Mouse (Mus musculus) limb, embryonic 14.5 days (tissue): ENCODE results near the gene Exoc2. TPM values are rescaled to one million over a fixed set of nuclear protein-coding genes. Genes with fewer than 3 reads are reported as not detected.

Experiments
- ATAC-seq: fragments of 200-750 bp; cut with Nextera tagmentation; 2 replicates; pipeline ENCODE4 v1.8.0; 2017; ENCODE audit warnings: low read depth, moderate number of reproducible peaks, moderate TSS enrichment; ENCODE audit not compliant: low FRiP score
- DNase-seq: peaks from one replicate; pipeline ENCODE4 v3.0.0-alpha.2; 2015; ENCODE audit warnings: low spot score
- H3K27ac ChIP-seq: fragments of 300-500 bp; sonication (generic); replicated peaks from 2 replicates; pipeline ENCODE4 v1.5.1; 2014; ENCODE audit warnings: low read depth, mild to moderate bottlenecking, low read length, moderate library complexity, mixed read lengths
- H3K27me3 ChIP-seq: fragments of 300-500 bp; sonication (generic); 2 replicates; pipeline ENCODE4 v1.6.1; 2014; ENCODE audit warnings: low read length, mixed read lengths; ENCODE audit not compliant: control insufficient read depth, insufficient read depth
- H3K36me3 ChIP-seq: fragments of 300-500 bp; sonication (generic); 2 replicates; pipeline ENCODE4 v1.6.1; 2014; ENCODE audit warnings: mild to moderate bottlenecking, low read length, moderate library complexity, mixed read lengths; ENCODE audit not compliant: control insufficient read depth, insufficient read depth
- H3K4me1 ChIP-seq: fragments of 300-500 bp; sonication (generic); 2 replicates; pipeline ENCODE4 v1.6.1; 2014; ENCODE audit warnings: antibody characterized with exemption, low read length, mixed read lengths; ENCODE audit not compliant: control insufficient read depth, insufficient read depth
- H3K4me2 ChIP-seq: fragments of 300-500 bp; sonication (generic); replicated peaks from 2 replicates; pipeline ENCODE4 v1.6.1; 2014; ENCODE audit warnings: low read depth, mild to moderate bottlenecking, low read length, moderate library complexity; ENCODE audit not compliant: severe bottlenecking
- H3K4me3 ChIP-seq: fragments of 300-500 bp; sonication (generic); replicated peaks from 2 replicates; pipeline ENCODE4 v1.5.1; 2014; ENCODE audit warnings: low read length
- H3K9ac ChIP-seq: fragments of 300-500 bp; sonication (generic); 2 replicates; pipeline ENCODE4 v1.6.1; 2014; ENCODE audit warnings: mild to moderate bottlenecking, low read depth, low read length, moderate library complexity; ENCODE audit not compliant: severe bottlenecking
- H3K9me3 ChIP-seq: fragments of 300-500 bp; sonication (generic); 2 replicates; pipeline ENCODE4 v1.6.1; 2016; ENCODE audit warnings: low read length; ENCODE audit not compliant: control insufficient read depth
- POLR2A ChIP-seq: fragments of 200-500 bp; IDR thresholded peaks from 2 replicates; pipeline ENCODE4 v1.8.0; 2012; ENCODE audit warnings: inconsistent platforms, mild to moderate bottlenecking, moderate library complexity, borderline replicate concordance; ENCODE audit not compliant: insufficient read depth, insufficient read length; ENCODE audit errors: extremely low read depth
- WGBS: fragments of 180-500 bp; shearing (Covaris S2); extraction: QIAGEN DNeasy Blood & Tissue Kit; methylation state at CpG from one replicate; pipeline ENCODE4 v1.1.7; 2014; 5-methylcytosine and 5-hydroxymethylcytosine counted together
- polyA plus RNA-seq, 2 experiments: library from polyadenylated mRNA; depleted of rRNA in 1 of 2; stranded (reverse) in 1 of 2; unstranded in 1 of 2; fragments of >200 nt; fragmentation: Nextera tagmentation in 1 of 2; extraction: Ambion mirVana in 1 of 2; gene quantifications; 2 replicates each; pipeline versions ENCODE4 v1.2.1 to v1.2.3; 2012 to 2014

Gene Exoc2
- polyA plus RNA-seq, 2 experiments = 20.9 to 32.7 TPM

GRCm38 (mm10) chr13:30902286-30902685 lies 71.6 kb downstream of the Exoc2 start:
- no peaks in the 10 kb centered on the region for H3K27me3 ChIP-seq
- no peaks in the 10 kb centered on the region for H3K9me3 ChIP-seq
- peaks cover 22% of the 10 kb centered on the region for H3K36me3 ChIP-seq
- H3K9ac ChIP-seq = no peak overlapping the region
- H3K4me2 ChIP-seq = no peak overlapping the region
- no peak for TF ChIP-seq POLR2A
- DNase-seq (no peak), ATAC-seq (no peak)
- WGBS = 36% methylated on average over 2 of the region's 2 CpGs
- H3K4me1 ChIP-seq = peaks cover 4% of the 10 kb centered on the region; the same call in 1 of the 2 replicates
- H3K4me3 ChIP-seq = no peak overlapping the region
- H3K27ac ChIP-seq = no peak overlapping the region

- no peak for TF ChIP-seq POLR2A
- 83% methylated on average over 7 of the region's 7 CpGs for WGBS
- H3K9ac ChIP-seq = no peak overlapping the region
- H3K4me1 ChIP-seq = peaks cover 4% of the 10 kb centered on the region; the same call in 1 of the 2 replicates
- no peak overlapping the region for H3K4me2 ChIP-seq
- H3K36me3 ChIP-seq = peaks cover 22% of the 10 kb centered on the region
- no peaks in the 10 kb centered on the region for H3K27me3 ChIP-seq
- H3K4me3 ChIP-seq = no peak overlapping the region
- no peaks in the 10 kb centered on the region for H3K9me3 ChIP-seq
- H3K27ac ChIP-seq = no peak overlapping the region
- peak; percentile 8 for DNase-seq
- ATAC-seq = no peak
These were observed 72.4 kb downstream of the Exoc2 start for GRCm38 (mm10) chr13:30901387-30902041.

GRCm38 (mm10) chr13:30894015-30894634 lies 79.8 kb downstream of the Exoc2 start:
- H3K9ac ChIP-seq = no peak overlapping the region
- DNase-seq = no peak
- 55% methylated on average over 6 of the region's 6 CpGs for WGBS
- peaks cover 22% of the 10 kb centered on the region for H3K36me3 ChIP-seq
- no peak overlapping the region for H3K4me3 ChIP-seq
- H3K27me3 ChIP-seq = no peaks in the 10 kb centered on the region
- no peaks in the 10 kb centered on the region for H3K9me3 ChIP-seq
- H3K4me2 ChIP-seq = no peak overlapping the region
- no peaks in the 10 kb centered on the region for H3K4me1 ChIP-seq
- no peak for TF ChIP-seq POLR2A
- H3K27ac ChIP-seq = no peak overlapping the region
- ATAC-seq = no peak

GRCm38 (mm10) chr13:30892315-30892714 lies 81.6 kb downstream of the Exoc2 start:
- WGBS = 45% methylated on average over 4 of the region's 4 CpGs
- Histone ChIP-seq H3K4me1 (no peaks in the 10 kb centered on the region), H3K4me3 (no peak overlapping the region), H3K27me3 (no peaks in the 10 kb centered on the region), H3K27ac (no peak overlapping the region), H3K9ac (no peak overlapping the region), H3K36me3 (peaks cover 18% of the 10 kb centered on the region), H3K9me3 (no peaks in the 10 kb centered on the region), H3K4me2 (no peak overlapping the region)
- TF ChIP-seq POLR2A = no peak
- ATAC-seq (no peak), DNase-seq (no peak)

- ATAC-seq (no peak), DNase-seq (no peak)
- WGBS = 63% methylated on average over 5 of the region's 5 CpGs
- no peaks in the 10 kb centered on the region for H3K27me3 ChIP-seq
- no peak overlapping the region for H3K4me3 ChIP-seq
- H3K9me3 ChIP-seq = no peaks in the 10 kb centered on the region
- H3K36me3 ChIP-seq = peaks cover 18% of the 10 kb centered on the region
- no peaks in the 10 kb centered on the region for H3K4me1 ChIP-seq
- no peak overlapping the region for H3K4me2 ChIP-seq
- H3K27ac ChIP-seq = no peak overlapping the region
- no peak overlapping the region for H3K9ac ChIP-seq
- TF ChIP-seq POLR2A = no peak
These were observed 82.7 kb downstream of the Exoc2 start for GRCm38 (mm10) chr13:30891223-30891622.
